In genomic region chr4:119957970-119958369, GRCm38 (mm10) we compare ENCODE assay signal across 12 mouse cellular contexts.
"Had no signal": no experiment of that assay in that cellular context is flagged by ENCODE, and none has a peak within 500 bp of the region (broad histone marks: within the 10 kb centered on the region; RNA-seq: fewer than 3 reads in every experiment).

No protein-coding gene starts in this region.

- DNase-seq: retina, postnatal 1 day; right cerebral cortex, adult 18-20 months; right cerebral cortex, postnatal 14 days; right cerebral cortex, postnatal 25 days; right cerebral cortex, postnatal 4 days; spleen, adult 18-20 months; thymus, adult 18-20 months; thymus, adult 2 months; thymus, postnatal 14 days; thymus, postnatal 25 days; thymus, postnatal 36 days; thymus, postnatal 4 days had no signal
